Mouse (Mus musculus): ENCODE results near the gene Alyref. TPM values are rescaled to one million over a fixed set of nuclear protein-coding genes. Genes with fewer than 3 reads are reported as not detected.

Alyref gene
- polyA plus RNA-seq, 1 experiment from 2014 or later, result 333 TPM

DNA sequence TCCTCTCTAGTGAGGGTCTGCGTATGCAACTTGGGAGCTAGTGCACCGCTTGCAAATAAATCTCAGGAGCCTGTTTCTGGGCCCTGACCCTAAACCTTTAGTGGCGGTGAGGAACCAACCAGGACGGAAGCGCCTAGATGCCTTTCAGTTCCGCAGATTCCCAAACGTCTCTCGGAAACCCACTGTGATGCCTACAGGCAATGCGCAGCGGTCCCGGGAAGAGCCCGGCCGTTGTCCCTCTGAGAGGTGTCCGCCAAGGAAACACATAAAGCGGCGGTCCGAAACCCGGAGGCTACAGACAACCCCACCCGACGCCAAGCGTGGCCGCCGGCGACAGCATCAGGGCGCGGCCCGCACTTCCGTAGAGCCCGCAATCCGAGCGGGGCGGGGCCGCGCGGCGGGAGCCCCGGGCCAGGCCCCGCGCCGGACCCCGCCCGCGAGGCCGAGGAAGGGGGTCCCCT is 17.3 kb downstream of the Alyref start:
- Histone ChIP-seq H3K27me3 (ENCODE audit: control insufficient read depth, insufficient read depth, low read length) (no peaks in the 10 kb centered on the region), H3K4me1 (ENCODE audit: control insufficient read depth, insufficient read depth, low read length) (peaks cover 25% of the 10 kb centered on the region), H3K9ac (ENCODE audit: low read depth, low read length) (peak overlapping the region; percentile 96), H3K27ac (ENCODE audit: low read depth, low read length) (peak overlapping the region; percentile 92), H3K36me3 (ENCODE audit: control insufficient read depth, insufficient read depth, low read length) (peaks cover 35% of the 10 kb centered on the region), H3K9me3 (replicated peaks; ENCODE audit: control insufficient read depth, low read length) (peaks cover 4% of the 10 kb centered on the region; the same call in 1 of the 2 replicates), H3K4me2 (peak overlapping the region; percentile 96), H3K4me3 (ENCODE audit: low read depth, low read length) (peak overlapping the region; percentile 95)
- peak; percentile 51 for ATAC-seq (replicated peaks; ENCODE audit: insufficient number of reproducible peaks, low FRiP score, low TSS enrichment)
- under 1% methylated on average over 29 of the region's 44 CpGs for WGBS (ENCODE audit: insufficient replicate concordance)

DNA sequence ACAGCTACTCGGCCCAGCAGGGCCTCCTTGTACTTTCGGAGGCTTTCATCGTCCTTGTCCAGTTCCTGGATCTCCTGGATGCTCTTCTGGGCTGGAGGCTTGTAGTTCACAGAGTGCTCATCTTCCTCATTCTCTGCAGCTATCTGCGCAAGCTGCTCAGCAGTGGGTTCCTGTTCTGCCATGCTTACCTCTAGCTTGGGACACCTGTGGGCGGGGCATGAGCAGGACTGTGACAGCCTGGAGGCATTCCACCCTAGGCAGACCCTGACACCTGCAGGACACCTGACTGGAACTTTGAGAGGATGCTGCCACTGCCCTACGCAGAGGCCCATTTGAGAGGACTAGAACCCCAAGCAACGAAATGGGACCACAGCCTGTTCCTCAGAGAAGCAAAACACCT is 18.0 kb downstream of the Alyref start:
- Histone ChIP-seq H3K4me2 (peak overlapping the region; percentile 96), H3K9me3 (replicated peaks; ENCODE audit: control insufficient read depth, low read length) (peaks cover 4% of the 10 kb centered on the region; the same call in 1 of the 2 replicates), H3K4me1 (ENCODE audit: control insufficient read depth, insufficient read depth, low read length) (peaks cover 25% of the 10 kb centered on the region), H3K36me3 (ENCODE audit: control insufficient read depth, insufficient read depth, low read length) (peaks cover 32% of the 10 kb centered on the region), H3K4me3 (ENCODE audit: low read depth, low read length) (peak overlapping the region; percentile 95), H3K27me3 (ENCODE audit: control insufficient read depth, insufficient read depth, low read length) (no peaks in the 10 kb centered on the region), H3K9ac (ENCODE audit: low read depth, low read length) (peak overlapping the region; percentile 96), H3K27ac (ENCODE audit: low read depth, low read length) (peak overlapping the region; percentile 92)
- ATAC-seq (replicated peaks; ENCODE audit: insufficient number of reproducible peaks, low FRiP score, low TSS enrichment), result no peak
- 62% methylated on average over 7 of the region's 7 CpGs for WGBS (ENCODE audit: insufficient replicate concordance)

DNA sequence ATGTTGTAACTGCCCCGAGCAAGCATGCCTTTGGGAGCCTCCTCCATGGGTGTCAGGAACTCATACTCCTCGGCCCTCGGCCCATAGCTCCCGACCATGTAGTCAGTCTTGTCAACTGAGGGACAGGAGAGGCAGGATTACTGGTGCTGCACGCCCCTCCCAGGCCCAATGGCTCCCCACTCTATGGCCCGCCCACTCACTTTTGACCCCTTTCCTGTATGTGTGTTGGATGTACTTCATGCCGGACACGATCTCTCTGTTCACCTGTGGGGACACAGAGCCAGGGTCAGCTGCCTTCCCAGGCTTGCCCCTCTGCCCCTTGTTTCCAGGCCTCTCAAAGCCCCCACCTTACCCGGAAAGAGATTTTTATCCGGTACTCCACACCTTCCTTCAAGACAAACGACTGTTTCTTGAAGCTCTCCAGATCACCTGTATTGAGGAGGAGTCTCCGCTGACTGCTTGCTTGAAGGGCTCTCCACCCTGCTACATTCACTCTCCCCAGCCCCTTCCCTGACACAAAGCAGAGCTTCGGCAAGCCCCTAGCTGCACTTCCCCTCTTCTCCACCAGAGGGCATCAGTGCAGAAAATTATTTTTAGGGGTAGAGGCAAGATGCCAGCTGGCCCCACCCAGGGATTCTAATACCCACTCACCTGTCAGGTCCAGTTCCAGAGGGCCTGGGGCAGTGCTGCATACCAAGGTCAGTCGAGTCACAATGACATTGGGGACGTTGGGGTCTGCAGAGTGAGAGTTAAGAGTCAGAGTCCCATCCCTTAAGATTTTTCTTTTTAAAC is 18.7 kb downstream of the Alyref start:
- Histone ChIP-seq H3K9me3 (replicated peaks; ENCODE audit: control insufficient read depth, low read length) (peaks cover 4% of the 10 kb centered on the region; the same call in 1 of the 2 replicates), H3K27me3 (ENCODE audit: control insufficient read depth, insufficient read depth, low read length) (no peaks in the 10 kb centered on the region), H3K4me3 (ENCODE audit: low read depth, low read length) (peak overlapping the region; percentile 95), H3K9ac (ENCODE audit: low read depth, low read length) (0 out of 2 replicates have a peak overlapping the region, but pooled peaks have one; percentile 36), H3K36me3 (ENCODE audit: control insufficient read depth, insufficient read depth, low read length) (peaks cover 30% of the 10 kb centered on the region), H3K27ac (ENCODE audit: low read depth, low read length) (no peak overlapping the region), H3K4me1 (ENCODE audit: control insufficient read depth, insufficient read depth, low read length) (peaks cover 29% of the 10 kb centered on the region), H3K4me2 (peak overlapping the region; percentile 96)
- no peak for ATAC-seq (replicated peaks; ENCODE audit: insufficient number of reproducible peaks, low FRiP score, low TSS enrichment)
- WGBS (ENCODE audit: insufficient replicate concordance), result 47% methylated on average over 15 of the region's 15 CpGs

DNA sequence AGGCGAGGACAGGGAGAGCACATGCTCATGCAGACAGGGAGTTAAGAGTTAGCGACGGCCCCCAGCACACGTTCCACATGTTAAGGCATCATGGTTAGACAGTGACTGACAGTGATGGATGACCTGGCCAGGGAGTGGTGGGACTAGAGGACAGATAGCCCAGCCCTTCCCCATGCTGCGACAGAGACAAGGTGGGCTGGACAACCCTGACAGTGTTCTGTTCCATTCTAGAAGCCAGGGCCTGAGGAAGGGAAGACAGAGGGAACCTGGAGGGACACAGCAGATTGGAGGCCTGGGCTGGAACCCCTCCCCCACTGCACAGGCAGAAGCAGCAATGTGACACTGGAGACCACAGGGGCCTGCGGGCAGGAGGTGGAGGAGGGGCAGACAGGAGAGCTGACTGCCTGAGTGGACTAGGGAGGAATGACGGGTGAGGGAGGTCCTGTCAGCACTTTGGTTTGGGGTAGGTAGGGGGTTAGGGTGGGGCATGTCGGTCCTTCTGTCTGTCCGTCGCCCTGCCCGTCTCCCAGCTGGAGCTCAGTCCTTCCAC is 19.4 kb downstream of the Alyref start:
- Histone ChIP-seq H3K9ac (ENCODE audit: low read depth, low read length) (0 out of 2 replicates have a peak overlapping the region, but pooled peaks have one; percentile 36), H3K9me3 (replicated peaks; ENCODE audit: control insufficient read depth, low read length) (peaks cover under 1% of the 10 kb centered on the region; the same call in 1 of the 2 replicates), H3K4me1 (ENCODE audit: control insufficient read depth, insufficient read depth, low read length) (peaks cover 33% of the 10 kb centered on the region), H3K27me3 (ENCODE audit: control insufficient read depth, insufficient read depth, low read length) (no peaks in the 10 kb centered on the region), H3K4me3 (ENCODE audit: low read depth, low read length) (no peak overlapping the region), H3K4me2 (no peak overlapping the region), H3K27ac (ENCODE audit: low read depth, low read length) (no peak overlapping the region), H3K36me3 (ENCODE audit: control insufficient read depth, insufficient read depth, low read length) (peaks cover 24% of the 10 kb centered on the region)
- no peak for ATAC-seq (replicated peaks; ENCODE audit: insufficient number of reproducible peaks, low FRiP score, low TSS enrichment)
- 62% methylated on average over 11 of the region's 11 CpGs for WGBS (ENCODE audit: insufficient replicate concordance)

DNA sequence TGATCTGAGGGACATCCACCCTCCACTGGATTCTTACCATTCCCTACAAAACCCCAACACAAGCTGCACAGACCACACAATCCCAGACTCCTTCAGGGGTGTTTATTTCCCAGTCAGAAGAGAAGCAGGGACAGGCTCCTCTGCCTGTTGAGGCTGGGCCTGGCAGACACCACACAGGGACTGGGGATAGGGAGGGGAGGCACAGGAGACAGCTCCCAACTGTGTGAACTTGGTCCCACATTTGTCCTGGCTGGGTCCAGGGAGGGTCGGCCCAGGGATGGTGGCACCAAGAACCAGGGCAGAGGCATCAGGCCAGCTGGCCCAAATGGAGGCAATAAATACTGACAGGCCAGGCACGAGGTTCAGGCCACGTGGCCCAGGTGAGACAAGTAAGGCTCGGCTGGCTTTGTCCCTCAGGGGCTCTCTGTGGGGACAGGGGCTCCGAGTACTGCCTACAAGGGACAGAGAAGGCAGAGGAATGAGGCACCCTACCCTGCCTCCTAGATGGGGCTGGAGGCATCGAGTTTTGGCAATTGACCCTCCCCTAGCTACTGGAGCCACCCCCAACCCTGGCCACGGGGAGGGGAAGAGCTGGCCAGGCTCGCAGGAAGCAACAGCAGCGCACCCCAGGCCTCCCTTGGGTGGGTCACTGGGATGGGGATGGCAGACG is 20.0 kb downstream of the Alyref start:
- Histone ChIP-seq H3K36me3 (ENCODE audit: control insufficient read depth, insufficient read depth, low read length) (peaks cover 23% of the 10 kb centered on the region), H3K27me3 (ENCODE audit: control insufficient read depth, insufficient read depth, low read length) (no peaks in the 10 kb centered on the region), H3K4me3 (ENCODE audit: low read depth, low read length) (no peak overlapping the region), H3K4me1 (ENCODE audit: control insufficient read depth, insufficient read depth, low read length) (peaks cover 33% of the 10 kb centered on the region), H3K4me2 (no peak overlapping the region), H3K9me3 (replicated peaks; ENCODE audit: control insufficient read depth, low read length) (no peaks in the 10 kb centered on the region), H3K9ac (ENCODE audit: low read depth, low read length) (no peak overlapping the region), H3K27ac (ENCODE audit: low read depth, low read length) (no peak overlapping the region)
- no peak for ATAC-seq (replicated peaks; ENCODE audit: insufficient number of reproducible peaks, low FRiP score, low TSS enrichment)
- 78% methylated on average over 10 of the region's 10 CpGs for WGBS (ENCODE audit: insufficient replicate concordance)

DNA sequence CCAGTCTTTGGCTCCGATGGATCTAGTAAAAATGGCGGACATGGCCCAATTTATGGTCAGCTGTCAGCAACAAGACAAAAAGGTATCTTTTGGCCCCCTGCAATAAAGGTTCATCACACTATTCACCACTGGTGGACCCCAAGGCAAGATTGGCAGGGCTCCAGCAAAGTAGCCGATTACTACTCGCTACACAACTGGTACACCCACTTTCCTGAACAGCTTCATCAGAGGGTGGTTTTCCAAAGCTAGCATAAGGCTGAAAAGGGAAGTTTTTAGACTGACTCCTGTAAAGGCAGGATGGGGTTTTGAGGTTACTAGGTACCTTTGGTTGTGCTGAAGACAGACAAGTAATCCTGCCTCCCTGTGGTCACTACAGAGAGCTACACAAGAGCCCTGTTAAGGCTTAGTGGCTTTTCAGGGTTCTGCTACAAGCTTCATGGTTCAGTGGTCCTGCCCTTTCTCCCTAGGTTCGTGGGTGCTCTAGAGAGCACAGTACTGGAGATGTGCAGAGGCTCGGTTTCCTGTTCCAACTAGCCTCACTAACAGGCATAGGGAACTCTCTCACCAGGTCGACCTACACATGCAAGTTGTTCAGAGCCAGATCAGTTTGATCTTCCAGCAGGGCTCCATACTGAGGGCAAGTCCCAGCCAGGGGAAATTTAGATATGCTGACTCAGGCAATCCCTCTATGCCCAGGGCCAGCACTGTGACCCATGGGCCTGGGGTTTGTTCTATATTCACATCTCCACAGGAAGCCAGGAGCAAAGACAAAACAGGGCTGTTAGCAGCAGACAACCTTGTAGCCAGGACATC is 20.7 kb downstream of the Alyref start:
- Histone ChIP-seq H3K27me3 (ENCODE audit: control insufficient read depth, insufficient read depth, low read length) (no peaks in the 10 kb centered on the region), H3K27ac (ENCODE audit: low read depth, low read length) (no peak overlapping the region), H3K9ac (ENCODE audit: low read depth, low read length) (no peak overlapping the region), H3K4me3 (ENCODE audit: low read depth, low read length) (no peak overlapping the region), H3K9me3 (replicated peaks; ENCODE audit: control insufficient read depth, low read length) (no peaks in the 10 kb centered on the region), H3K4me1 (ENCODE audit: control insufficient read depth, insufficient read depth, low read length) (peaks cover 33% of the 10 kb centered on the region), H3K4me2 (no peak overlapping the region), H3K36me3 (ENCODE audit: control insufficient read depth, insufficient read depth, low read length) (peaks cover 23% of the 10 kb centered on the region)
- WGBS (ENCODE audit: insufficient replicate concordance), result 84% methylated on average over 7 of the region's 7 CpGs
- no peak for ATAC-seq (replicated peaks; ENCODE audit: insufficient number of reproducible peaks, low FRiP score, low TSS enrichment)

DNA sequence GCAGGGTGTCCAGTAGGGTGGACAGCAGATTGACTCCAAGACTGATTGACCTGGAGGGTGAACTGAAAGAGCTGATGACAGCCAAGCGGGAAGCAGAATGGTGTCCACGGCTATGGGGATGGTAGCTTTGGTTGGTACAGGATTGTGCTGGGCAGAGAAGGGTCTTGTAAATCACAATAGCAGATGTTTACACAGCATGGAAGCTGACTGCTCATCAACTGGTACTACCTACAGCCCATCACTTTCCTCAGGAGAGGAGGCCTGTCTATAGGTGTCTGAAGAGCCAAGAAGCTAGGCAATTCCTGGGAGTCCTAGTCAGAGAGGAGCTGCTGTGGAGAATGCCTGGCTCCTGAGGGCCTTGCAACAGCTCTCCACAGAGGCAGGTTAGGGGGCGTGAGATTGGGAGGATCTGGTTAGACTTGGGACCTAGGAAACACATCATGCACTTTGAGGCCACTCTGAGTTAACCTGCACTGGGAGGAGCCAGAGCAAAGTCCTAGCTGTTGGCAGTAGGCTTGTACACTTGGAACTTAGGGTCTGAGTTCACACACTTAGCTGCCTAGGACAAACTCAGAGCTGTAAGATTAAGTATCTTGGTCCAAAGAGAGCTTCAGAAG is 21.7 kb downstream of the Alyref start:
- no peak overlapping the region for H3K9ac ChIP-seq (ENCODE audit: low read depth, low read length)
- no peak overlapping the region for H3K4me3 ChIP-seq (ENCODE audit: low read depth, low read length)
- no peak overlapping the region for H3K27ac ChIP-seq (ENCODE audit: low read depth, low read length)
- WGBS (ENCODE audit: insufficient replicate concordance), result 81% methylated on average over 3 of the region's 3 CpGs
- H3K9me3 ChIP-seq (replicated peaks; ENCODE audit: control insufficient read depth, low read length), result no peaks in the 10 kb centered on the region
- H3K4me2 ChIP-seq, result no peak overlapping the region
- H3K36me3 ChIP-seq (ENCODE audit: control insufficient read depth, insufficient read depth, low read length), result peaks cover 23% of the 10 kb centered on the region
- H3K27me3 ChIP-seq (ENCODE audit: control insufficient read depth, insufficient read depth, low read length), result no peaks in the 10 kb centered on the region
- H3K4me1 ChIP-seq (ENCODE audit: control insufficient read depth, insufficient read depth, low read length), result peaks cover 33% of the 10 kb centered on the region
- no peak for ATAC-seq (replicated peaks; ENCODE audit: insufficient number of reproducible peaks, low FRiP score, low TSS enrichment)

DNA sequence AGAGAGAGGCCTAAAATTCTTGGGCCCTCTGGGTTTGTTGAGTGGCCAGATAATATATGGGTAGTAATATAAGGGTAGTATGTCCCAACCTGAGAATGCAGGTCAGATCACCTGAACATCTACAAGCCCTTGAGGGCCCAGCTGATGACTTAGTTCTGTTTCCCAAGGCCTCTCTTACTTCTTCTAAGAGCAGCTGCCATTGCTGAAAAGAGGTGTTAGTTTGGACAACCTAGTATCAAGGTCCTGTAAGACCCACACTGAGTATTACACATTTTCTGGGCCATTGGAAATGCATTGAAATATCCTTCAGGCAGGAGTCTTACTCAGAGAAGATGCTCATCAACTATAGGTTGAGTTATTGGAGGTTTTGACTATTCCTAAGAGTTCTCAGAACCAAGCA is 22.2 kb downstream of the Alyref start:
- no peak overlapping the region for H3K4me2 ChIP-seq
- peaks cover 25% of the 10 kb centered on the region for H3K36me3 ChIP-seq (ENCODE audit: control insufficient read depth, insufficient read depth, low read length)
- no peak overlapping the region for H3K4me3 ChIP-seq (ENCODE audit: low read depth, low read length)
- no peak overlapping the region for H3K9ac ChIP-seq (ENCODE audit: low read depth, low read length)
- no peaks in the 10 kb centered on the region for H3K9me3 ChIP-seq (replicated peaks; ENCODE audit: control insufficient read depth, low read length)
- no peak for ATAC-seq (replicated peaks; ENCODE audit: insufficient number of reproducible peaks, low FRiP score, low TSS enrichment)
- no peak overlapping the region for H3K27ac ChIP-seq (ENCODE audit: low read depth, low read length)
- no peaks in the 10 kb centered on the region for H3K27me3 ChIP-seq (ENCODE audit: control insufficient read depth, insufficient read depth, low read length)
- H3K4me1 ChIP-seq (ENCODE audit: control insufficient read depth, insufficient read depth, low read length), result peaks cover 35% of the 10 kb centered on the region
